Mouse (Mus musculus) forebrain, embryonic 10.5 days (tissue): ENCODE measurements at regions not wholly inside any gene's neighbourhood (a gene's known extent, or its start where the extent isn't known, plus 50 kb on each side); places are given as distances from the start of the nearest gene placed in this dataset.
A peak's percentile ranks its signal among the peaks of the same experiment; 100 is the strongest.
"Not testable (repeated sequence)": the region's sequence is repeated elsewhere in the genome, so short reads cannot be mapped to it uniquely, and the experiment has no call there.

Source experiments
- DNase-seq: peaks from one replicate; pipeline ENCODE4 v3.0.0-alpha.2; 2017; ENCODE audit warnings: low spot score; ENCODE audit errors: extremely low spot score
- H3K27ac ChIP-seq: fragments of 300-500 bp; sonication (generic); 2 replicates; pipeline ENCODE4 v1.5.1; 2016; ENCODE audit warnings: mild to moderate bottlenecking
- H3K27me3 ChIP-seq: fragments of 300-500 bp; sonication (generic); 2 replicates; pipeline ENCODE4 v1.6.1; 2016; ENCODE audit warnings: mild to moderate bottlenecking; ENCODE audit not compliant: poor library complexity, severe bottlenecking
- H3K36me3 ChIP-seq: fragments of 300-500 bp; sonication (generic); replicated peaks from 2 replicates; pipeline ENCODE4 v1.6.1; 2016; ENCODE audit warnings: mild to moderate bottlenecking, moderate library complexity
- H3K4me1 ChIP-seq: fragments of 300-500 bp; sonication (generic); 2 replicates; pipeline ENCODE4 v1.6.1; 2016
- H3K4me3 ChIP-seq: fragments of 300-500 bp; sonication (generic); 2 replicates; pipeline ENCODE4 v1.5.1; 2016; ENCODE audit warnings: mild to moderate bottlenecking, moderate library complexity
- H3K9me3 ChIP-seq: fragments of 300-500 bp; sonication (generic); 2 replicates; pipeline ENCODE4 v1.6.1; 2016; ENCODE audit warnings: mild to moderate bottlenecking, moderate library complexity
- WGBS: fragments of 180-500 bp; shearing (Covaris S2); methylation state at CpG from one replicate; pipeline ENCODE4 v1.1.7; 2016; 5-methylcytosine and 5-hydroxymethylcytosine counted together

DNA sequence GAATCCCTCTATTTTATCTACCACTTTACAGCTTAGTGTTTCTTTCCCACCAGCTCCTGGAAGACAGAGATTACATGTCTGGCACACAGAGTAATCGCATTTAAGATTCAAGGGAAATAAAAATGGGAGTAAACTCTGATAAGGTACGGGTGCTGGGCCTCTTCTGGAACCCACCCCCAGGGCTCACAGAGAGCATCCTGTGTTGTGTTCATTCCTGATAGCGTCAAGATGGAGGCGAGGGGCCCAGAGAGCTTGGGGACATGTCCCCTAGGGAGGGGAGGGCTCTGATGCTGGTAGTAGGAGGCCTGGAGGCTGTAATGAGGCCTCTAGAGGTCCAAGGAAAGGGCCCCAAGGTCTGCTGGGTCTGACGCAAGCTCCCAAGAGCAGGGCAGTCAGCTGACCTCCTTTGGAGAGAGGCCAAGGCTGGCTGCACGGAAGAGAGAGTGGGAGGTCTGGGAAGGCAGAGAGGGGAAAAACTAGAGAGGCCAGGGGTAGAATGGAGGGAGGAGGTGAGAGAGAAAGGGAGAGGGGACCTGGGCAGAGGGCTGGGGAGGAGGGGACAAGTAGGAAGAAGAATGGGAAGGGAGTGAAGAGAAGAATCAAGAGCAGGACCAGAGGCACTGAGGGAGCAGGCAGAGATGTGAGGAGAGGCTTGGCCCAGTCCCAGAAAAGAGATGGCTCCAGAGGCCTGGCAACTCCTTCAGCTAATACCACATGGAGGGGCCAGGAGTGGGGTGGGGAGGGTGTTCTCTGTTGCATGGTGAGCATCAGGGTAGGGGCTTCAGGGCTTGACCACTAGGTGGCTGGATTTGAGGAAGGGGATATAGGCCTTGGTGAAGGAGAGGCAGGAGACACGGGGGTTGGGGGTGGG is 96.8 kb upstream of the Eif4g2 start:
- Histone ChIP-seq H3K27me3 (no peaks in the 10 kb centered on the region), H3K27ac (peak overlapping the region; percentile 62; the same call in 1 of the 2 replicates), H3K4me3 (no peak overlapping the region), H3K36me3 (no peaks in the 10 kb centered on the region), H3K9me3 (no peaks in the 10 kb centered on the region), H3K4me1 (peaks cover 8% of the 10 kb centered on the region)
- DNase-seq, result no peak
- 71% methylated on average over 7 of the region's 7 CpGs for WGBS

DNA sequence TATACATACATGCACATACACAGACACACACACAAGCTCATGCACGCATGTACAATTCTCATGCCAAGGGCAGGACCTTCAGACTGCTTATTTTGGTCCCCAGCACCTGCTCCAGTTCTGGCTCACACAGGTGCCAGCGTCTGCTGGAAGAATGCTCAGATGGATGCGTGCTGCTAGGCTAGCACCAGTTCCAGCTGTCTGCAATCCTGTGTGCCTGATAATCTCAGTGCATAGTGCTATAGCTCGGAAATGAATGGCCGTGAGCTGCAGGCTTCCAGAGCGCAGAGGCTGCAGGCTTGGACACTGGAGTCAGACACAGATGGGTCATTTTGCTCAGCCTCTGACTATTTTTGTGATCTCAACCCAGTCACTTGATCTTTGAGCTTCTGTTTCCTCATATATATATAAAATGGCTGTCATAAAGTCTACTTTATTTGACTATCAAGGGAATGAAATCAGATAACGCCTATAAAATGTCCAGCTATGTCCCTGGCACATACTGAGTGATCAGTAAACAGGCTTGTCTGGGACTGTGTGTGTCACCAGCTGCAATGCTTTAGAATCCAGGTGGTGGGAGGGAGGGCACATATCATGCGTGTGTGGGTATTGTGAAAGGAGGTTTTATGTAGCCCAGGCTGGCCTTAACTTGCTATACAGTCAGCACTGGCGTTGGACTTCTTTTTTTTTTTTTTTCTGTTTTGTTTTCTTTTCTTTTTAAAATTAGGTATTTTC is 91.7 kb upstream of the Eif4g2 start:
- no peaks in the 10 kb centered on the region for H3K27me3 ChIP-seq
- H3K4me1 ChIP-seq, result peaks cover 3% of the 10 kb centered on the region
- H3K4me3 ChIP-seq, result no peak overlapping the region
- DNase-seq, result no peak
- H3K27ac ChIP-seq, result no peak overlapping the region
- WGBS, result 89% methylated on average over 9 of the region's 9 CpGs
- H3K36me3 ChIP-seq, result no peaks in the 10 kb centered on the region
- no peaks in the 10 kb centered on the region for H3K9me3 ChIP-seq

DNA sequence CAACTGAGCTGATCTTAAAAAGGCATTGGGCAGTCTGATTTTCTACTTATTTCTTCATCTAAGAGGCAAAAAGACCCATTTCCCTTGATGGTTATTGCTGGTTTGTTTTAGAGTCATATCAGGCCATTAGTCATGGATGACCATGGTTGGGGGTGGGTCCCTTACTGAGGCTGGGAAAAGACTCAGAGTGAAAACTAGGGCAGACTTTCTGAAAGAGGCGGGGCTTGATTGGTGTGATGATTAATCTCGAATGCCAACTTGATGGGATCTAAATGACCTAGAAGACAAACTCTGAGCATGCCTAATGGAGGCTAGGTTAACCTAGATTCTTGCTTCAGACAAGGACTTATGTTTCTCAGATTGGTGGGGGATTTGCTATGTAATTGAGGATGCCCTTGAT is 89.2 kb upstream of the Eif4g2 start:
- 93% methylated on average over 2 of the region's 2 CpGs for WGBS
- H3K27ac ChIP-seq, result no peak overlapping the region

DNA sequence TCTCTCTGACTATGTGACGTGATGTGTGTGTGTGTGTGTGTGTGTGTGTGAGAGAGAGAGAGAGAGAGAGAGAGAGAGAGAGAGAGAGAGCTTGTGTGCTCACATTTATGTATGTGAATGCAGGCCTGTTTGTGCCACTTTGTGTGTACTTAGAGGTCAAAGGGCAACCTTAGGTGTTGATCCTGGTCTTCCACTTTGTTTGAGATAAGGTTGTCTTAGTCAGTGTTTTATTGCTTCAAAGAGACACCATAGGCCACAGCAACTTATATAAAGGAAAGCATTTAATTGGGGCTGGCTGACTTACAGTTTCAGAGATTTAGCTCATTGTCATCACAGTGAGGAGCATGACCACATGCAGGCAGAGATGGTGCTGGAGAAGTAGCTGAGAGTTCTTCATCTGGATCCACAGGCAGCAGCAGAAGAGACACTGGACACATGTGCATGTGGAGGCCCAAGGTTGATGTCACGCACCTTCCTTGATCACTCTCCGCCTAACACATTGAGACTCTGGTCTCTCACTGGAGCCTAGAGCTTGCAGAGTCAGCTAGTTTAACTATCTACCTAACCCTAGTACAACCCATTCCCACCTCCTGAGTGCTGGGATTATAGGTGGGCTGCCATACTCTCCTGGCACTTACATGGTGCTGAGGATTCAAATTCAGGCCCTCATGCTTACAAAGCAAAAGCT is 85.9 kb upstream of the Eif4g2 start:
- H3K4me1 ChIP-seq, H3K27me3 ChIP-seq, DNase-seq, H3K27ac ChIP-seq, H3K36me3 ChIP-seq, H3K4me3 ChIP-seq, H3K9me3 ChIP-seq: not testable (repeated sequence)
- WGBS, result 89% methylated on average over 3 of the region's 3 CpGs

More for the DNA sequence above, 89.2 kb upstream of the Eif4g2 start:
- H3K27me3 ChIP-seq, result no peaks in the 10 kb centered on the region
- H3K4me1 ChIP-seq, result no peaks in the 10 kb centered on the region
- DNase-seq, result no peak
- no peaks in the 10 kb centered on the region for H3K36me3 ChIP-seq
- H3K9me3 ChIP-seq, result no peaks in the 10 kb centered on the region
- no peak overlapping the region for H3K4me3 ChIP-seq

DNA sequence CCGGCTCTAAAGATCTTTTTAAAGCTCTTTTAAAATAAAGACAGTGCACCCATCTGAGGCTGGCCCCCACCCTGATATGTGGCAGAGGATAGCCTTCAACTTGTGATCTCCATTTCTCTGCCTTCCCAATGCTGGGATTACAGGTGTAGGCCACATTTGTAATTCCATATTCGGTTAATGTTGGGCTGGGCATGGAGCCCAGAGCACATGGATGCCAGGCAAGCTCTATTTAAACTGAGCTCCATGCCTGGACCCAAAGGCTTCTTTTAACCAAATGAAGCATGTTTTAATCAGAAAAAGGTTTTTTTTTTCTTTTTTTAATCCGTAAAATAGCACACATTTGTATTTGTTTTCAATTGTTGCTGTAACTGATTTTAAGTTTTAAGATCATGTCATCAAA is 82.2 kb upstream of the Eif4g2 start:
- Histone ChIP-seq H3K36me3 (no peaks in the 10 kb centered on the region), H3K4me1 (0 out of 2 replicates have a peak, but pooled peaks cover 5% of the 10 kb centered on the region), H3K4me3 (no peak overlapping the region), H3K9me3 (no peaks in the 10 kb centered on the region), H3K27me3 (no peaks in the 10 kb centered on the region), H3K27ac (no peak overlapping the region)
- WGBS, result 83% methylated on average over 3 of the region's 3 CpGs
- no peak for DNase-seq

DNA sequence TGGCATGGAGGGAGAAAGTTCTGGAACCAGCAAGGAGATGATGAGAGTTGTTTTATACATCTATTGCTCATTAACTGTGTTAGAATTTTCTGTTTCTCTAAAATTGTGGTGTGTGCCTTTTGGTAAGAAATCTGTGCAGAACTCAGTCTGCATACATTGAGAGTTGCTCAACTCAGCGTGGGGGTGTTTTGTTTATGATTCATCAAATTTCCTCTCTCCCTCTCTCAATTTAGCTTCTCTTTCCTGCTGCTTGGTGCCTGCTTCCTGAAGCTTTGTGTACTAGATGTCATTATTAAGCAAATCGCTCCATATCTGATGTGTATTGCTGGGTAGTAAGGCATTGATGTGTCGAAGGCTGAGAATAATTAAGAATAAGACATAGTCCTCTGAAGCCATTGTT is 81.4 kb upstream of the Eif4g2 start:
- no peaks in the 10 kb centered on the region for H3K27me3 ChIP-seq
- H3K4me3 ChIP-seq, result no peak overlapping the region
- no peak overlapping the region for H3K27ac ChIP-seq
- no peak for DNase-seq
- 0 out of 2 replicates have a peak, but pooled peaks cover 5% of the 10 kb centered on the region for H3K4me1 ChIP-seq
- H3K36me3 ChIP-seq, result no peaks in the 10 kb centered on the region
- WGBS, result 92% methylated on average over 3 of the region's 3 CpGs
- no peaks in the 10 kb centered on the region for H3K9me3 ChIP-seq

DNA sequence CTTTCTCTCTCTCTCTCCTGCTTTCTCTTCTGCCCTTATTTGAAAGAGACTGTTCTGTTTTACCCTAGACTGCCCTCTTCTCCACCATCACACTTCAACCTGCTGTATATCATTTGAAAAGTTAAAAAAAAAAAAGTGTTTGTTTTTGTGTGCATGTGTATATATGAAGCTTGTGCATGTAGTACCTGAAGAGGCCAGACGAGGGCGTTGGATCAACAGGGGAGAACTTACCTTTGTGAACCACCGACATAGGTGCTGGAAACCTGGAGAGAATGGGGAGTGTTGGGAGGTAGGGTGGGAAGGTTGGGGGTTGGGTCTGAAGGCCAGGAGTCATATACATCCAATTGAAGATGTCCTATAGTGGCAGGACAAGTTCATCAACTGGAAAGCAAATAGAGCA is 81.0 kb upstream of the Eif4g2 start:
- Histone ChIP-seq H3K9me3 (no peaks in the 10 kb centered on the region), H3K36me3 (no peaks in the 10 kb centered on the region), H3K27ac (no peak overlapping the region), H3K4me1 (0 out of 2 replicates have a peak, but pooled peaks cover 5% of the 10 kb centered on the region), H3K27me3 (no peaks in the 10 kb centered on the region), H3K4me3 (no peak overlapping the region)
- DNase-seq, result no peak
- WGBS, result 43% methylated on average over 3 of the region's 3 CpGs

DNA sequence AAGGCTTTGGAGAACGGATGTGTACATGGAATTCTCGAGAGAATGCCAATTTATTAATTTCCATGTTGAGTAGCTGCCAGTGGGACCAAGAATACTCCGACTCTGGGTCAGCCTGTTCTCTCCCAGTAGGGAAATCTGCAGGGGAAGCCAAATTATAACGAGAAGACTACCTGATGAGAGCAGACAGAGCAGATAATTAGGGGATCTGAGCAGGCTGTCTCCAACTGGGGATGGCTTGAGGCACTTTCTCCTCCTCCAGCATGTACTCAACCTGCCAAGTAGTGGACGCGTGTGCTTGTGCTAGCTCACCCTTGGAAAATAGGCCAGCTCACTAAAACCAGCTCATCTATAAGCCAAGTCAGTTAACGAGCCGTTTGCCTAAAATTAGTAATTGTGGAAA is 80.5 kb upstream of the Eif4g2 start:
- H3K4me3 ChIP-seq, result no peak overlapping the region
- 72% methylated on average over 8 of the region's 8 CpGs for WGBS
- no peaks in the 10 kb centered on the region for H3K36me3 ChIP-seq
- no peak for DNase-seq
- no peaks in the 10 kb centered on the region for H3K9me3 ChIP-seq
- H3K27me3 ChIP-seq, result no peaks in the 10 kb centered on the region
- 0 out of 2 replicates have a peak, but pooled peaks cover 5% of the 10 kb centered on the region for H3K4me1 ChIP-seq
- no peak overlapping the region for H3K27ac ChIP-seq

DNA sequence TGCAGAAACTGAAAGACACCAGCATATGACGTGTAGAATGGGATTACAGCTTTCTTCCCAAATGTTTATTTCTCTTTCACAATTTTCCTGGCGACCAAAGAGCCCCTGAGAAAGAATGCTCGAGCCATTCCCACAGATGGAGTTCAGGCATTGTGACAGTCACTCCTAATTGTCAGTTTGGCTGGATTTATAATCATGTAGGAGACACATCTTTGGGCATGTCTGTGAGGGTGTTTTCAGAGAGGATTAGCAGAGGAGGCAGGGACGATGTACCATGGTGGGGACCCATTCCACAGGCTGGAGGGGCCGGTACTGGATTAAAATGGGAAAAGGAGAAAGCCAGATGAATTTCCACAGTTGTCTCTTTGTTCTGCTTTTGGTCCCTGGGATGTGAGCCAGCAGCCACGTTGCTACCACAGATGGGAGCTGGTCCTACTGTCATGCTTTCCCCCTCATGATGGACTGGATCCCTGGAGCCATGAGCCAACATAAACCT is 76.0 kb upstream of the Eif4g2 start:
- WGBS, result 79% methylated on average over 6 of the region's 6 CpGs
- H3K4me3 ChIP-seq, result no peak overlapping the region
- no peak overlapping the region for H3K27ac ChIP-seq
- H3K36me3 ChIP-seq, result no peaks in the 10 kb centered on the region
- peaks cover 22% of the 10 kb centered on the region for H3K4me1 ChIP-seq
- no peaks in the 10 kb centered on the region for H3K27me3 ChIP-seq
- no peak for DNase-seq
- H3K9me3 ChIP-seq, result no peaks in the 10 kb centered on the region

DNA sequence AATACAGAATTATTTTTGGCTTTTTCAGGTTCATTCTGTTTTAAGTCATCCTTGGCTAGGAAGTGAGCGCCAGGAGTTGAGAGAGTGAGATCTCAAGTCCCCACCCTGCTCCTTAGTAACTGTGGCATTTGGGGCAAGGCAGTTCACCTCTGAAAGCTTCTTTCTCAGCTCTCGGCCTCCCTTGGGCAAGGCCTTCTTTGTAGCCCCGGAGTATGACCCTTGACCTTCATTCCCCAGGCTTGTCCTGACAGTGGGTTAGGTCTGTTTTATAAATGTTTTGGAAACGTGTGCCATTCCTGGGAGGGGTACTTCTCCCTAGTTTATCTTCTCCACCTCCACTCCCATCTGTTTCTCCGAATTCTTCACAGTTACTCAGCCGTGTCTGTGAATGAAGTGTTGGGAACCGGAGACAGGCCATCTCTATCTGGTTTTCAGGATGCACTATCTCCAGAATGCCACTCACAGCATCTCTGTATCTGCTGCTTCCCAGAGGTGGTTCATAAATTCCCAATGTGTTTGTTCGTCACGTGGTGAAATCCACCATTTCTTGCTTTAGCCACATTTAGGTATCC is 75.0 kb upstream of the Eif4g2 start:
- Histone ChIP-seq H3K9me3 (no peaks in the 10 kb centered on the region), H3K27me3 (no peaks in the 10 kb centered on the region), H3K36me3 (no peaks in the 10 kb centered on the region), H3K4me3 (no peak overlapping the region), H3K4me1 (peaks cover 16% of the 10 kb centered on the region), H3K27ac (no peak overlapping the region)
- no peak for DNase-seq
- WGBS, result 67% methylated on average over 9 of the region's 9 CpGs

DNA sequence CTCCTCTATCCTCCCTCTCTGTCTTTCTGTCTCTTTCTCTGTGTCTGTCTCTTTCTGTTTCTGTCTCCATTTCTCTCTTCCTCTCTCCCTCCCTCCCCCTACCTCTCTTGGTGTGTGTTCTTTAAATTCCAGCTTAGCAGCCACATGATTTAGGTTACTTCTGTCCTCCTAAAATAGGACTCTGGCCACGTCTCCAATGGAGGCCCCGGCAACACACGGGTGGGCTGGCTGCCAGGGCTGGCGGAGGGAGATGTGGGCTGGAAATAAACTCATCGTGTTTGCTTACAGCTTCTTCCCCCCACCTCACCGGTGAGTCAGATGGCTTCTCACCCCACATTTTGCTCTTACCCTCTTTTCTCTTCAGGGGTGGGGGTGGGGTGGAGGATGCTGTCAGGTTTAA is 74.5 kb upstream of the Eif4g2 start:
- H3K27ac ChIP-seq, result peak overlapping the region; percentile 2; the same call in 1 of the 2 replicates
- peaks cover 16% of the 10 kb centered on the region for H3K4me1 ChIP-seq
- no peak overlapping the region for H3K4me3 ChIP-seq
- H3K9me3 ChIP-seq, result no peaks in the 10 kb centered on the region
- 73% methylated on average over 6 of the region's 6 CpGs for WGBS
- DNase-seq, result no peak
- H3K36me3 ChIP-seq, result no peaks in the 10 kb centered on the region
- H3K27me3 ChIP-seq, result no peaks in the 10 kb centered on the region

DNA sequence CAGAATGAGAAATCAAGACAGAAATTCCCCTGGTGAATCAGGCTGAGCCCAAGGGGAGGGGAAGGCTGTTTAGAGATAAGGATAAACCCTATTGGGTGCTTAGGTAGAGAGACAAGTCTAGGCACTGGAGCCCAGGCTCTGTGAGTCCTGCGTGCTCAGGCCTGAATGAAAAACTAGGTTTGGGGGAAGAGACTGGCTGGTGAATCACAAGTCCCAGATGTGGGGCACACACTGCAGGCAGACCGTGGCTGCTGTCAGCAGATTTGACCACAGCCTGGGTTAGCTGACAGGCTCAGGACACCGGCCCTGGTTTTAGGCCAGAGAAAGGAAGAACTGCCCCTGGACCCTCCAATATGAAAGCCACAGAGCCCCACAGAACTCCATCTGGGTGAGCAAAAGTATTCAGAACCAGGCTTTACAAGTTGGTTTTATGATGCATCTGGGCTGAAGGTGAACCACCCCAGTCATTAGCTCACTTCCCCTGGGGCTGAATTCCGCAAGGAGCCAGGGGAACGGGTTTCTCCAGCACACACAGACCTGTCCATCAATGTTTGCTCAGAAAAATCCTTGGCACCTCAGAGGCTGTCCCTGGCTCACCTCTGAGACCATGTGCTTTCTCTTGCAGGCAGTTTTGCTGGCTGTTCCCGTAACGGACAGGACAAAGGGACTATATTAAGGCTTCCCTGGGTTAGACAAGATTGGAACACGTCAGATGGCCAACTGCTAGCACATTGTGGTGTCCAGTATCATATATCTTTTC is 73.8 kb upstream of the Eif4g2 start:
- H3K4me1 ChIP-seq, result peaks cover 16% of the 10 kb centered on the region
- H3K36me3 ChIP-seq, result no peaks in the 10 kb centered on the region
- H3K27me3 ChIP-seq, result no peaks in the 10 kb centered on the region
- H3K9me3 ChIP-seq, result no peaks in the 10 kb centered on the region
- WGBS, result 63% methylated on average over 8 of the region's 8 CpGs
- H3K4me3 ChIP-seq, result no peak overlapping the region
- no peak for DNase-seq
- H3K27ac ChIP-seq, result peak overlapping the region; percentile 2; the same call in 1 of the 2 replicates
